Mouse (Mus musculus) inflammation-experienced regulatory T-cells, adult 16 weeks (primary cell): ENCODE results near the gene Med4. TPM values are rescaled to one million over a fixed set of nuclear protein-coding genes. Genes with fewer than 3 reads are reported as not detected.

Source experiments
- polyA plus RNA-seq: library from polyadenylated mRNA; unstranded; fragments of 100-300 nt; shearing (Covaris generic); gene quantifications from one replicate; pipeline ENCODE4 v1.2.1, GENCODE M21; 2017

Med4 gene
- 81.8 TPM for polyA plus RNA-seq

DNA sequence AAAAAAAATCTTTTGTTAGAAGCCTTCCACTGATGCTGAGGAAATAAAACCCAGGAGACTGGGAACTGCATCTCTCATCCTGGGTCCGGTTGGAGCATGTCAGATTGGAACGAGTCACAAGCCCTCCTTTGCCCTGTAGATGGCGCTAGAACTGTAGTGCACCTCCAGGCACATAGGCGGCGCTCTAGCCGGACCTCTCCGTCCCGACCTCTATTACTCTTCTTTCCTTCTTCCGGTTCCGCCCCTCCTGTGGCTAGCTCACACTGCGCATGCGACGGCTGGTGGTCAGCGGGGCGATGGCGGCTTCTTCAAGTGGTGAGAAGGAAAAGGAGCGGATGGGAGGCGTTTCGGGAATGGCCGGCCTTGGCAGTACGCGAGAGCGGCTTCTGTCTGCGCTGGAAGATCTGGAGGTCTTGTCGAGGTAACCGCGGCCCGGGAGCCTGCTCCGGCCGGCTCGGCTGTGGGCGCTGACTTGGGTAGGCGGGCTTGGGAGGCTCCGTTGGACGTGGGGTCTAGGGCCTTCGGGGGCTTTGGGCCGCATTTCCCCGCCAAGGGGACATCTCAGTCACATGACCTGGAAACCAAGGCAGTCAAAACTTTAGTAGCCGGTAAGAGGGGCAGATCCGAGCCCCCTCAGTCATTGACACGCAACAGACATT lies at the start of gene Med4:
Gene Med4 (plus strand): TSS at position 261 of the 659 bp plus-strand sequence.

DNA sequence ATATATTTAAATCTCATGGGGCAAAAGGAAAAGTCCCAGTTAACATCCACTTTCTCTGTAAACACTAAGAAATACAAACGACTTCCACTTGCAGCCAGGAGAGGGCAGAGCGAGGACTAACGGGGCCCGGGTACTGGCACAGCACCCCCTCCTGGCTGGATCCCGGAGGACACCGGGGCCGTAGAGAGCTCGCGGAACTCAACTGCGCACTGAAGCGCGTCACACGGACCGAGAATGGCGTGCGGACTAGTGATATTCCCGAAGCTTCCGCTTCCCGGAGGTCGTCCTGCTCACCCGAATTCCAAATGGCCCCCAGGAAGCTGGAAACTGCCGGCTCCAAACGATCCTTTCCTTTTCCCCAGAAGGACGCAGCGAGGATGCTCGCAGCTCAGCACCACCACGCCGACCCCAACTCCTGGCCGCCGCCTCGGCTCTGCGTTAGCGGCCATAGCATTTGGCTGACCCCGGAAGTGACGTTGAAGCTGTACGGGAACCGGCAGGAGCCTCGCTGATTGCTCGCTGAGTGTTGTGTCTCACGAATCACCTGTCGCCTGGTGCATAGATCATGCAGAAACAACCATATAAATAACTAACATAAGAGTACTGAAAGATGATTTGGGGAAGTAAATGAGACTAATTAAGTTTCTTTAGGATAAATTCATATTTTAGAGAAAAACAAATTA lies 15.1 kb downstream of the Med4 start, which contains the start of gene Sucla2:
Gene Sucla2 (plus strand): TSS at position 554 of the 683 bp plus-strand sequence.

DNA sequence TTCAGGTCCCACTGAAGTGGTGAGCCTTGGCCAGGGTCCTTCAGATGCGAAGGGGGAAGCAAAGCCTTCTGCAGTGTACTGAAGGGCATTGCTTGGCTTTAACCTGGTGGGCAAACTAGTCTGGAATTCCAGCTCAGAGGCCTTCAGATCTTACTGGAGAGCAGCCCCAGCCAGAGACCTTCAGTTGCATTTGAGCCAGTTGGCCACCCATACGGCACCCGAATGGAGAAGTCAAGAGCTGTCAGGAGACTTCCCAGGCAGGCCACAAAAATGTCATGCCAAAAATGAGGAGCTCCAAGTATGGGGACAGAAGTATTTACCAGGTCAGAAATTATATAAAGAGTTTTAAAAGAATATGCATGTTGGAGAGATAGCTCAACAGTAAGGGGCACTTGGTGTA lies 38.2 kb downstream of the Med4 start, which contains the start of gene Nudt15:
Gene Nudt15 (minus strand): TSS at position 192 of the 400 bp plus-strand sequence.

Other genes with a start within 250 kb of the Med4 start
- gene Rb1, start 184.2 kb upstream of the Med4 start, polyA plus RNA-seq, result 56.9 TPM
- 1,788 TPM for gene Itm2b, start 124.7 kb upstream of the Med4 start, polyA plus RNA-seq
- 84.0 TPM for gene Sucla2, start 15.3 kb downstream of the Med4 start, polyA plus RNA-seq
- gene Nudt15, start 38.2 kb downstream of the Med4 start, polyA plus RNA-seq, result 6.4 TPM
- gene Gm21750, start 151.2 kb downstream of the Med4 start, polyA plus RNA-seq, result not detected